Mouse (Mus musculus): ENCODE results near the gene Hs1bp3. TPM values are rescaled to one million over a fixed set of nuclear protein-coding genes. Genes with fewer than 3 reads are reported as not detected.
A peak's percentile ranks its signal among the peaks of the same experiment; 100 is the strongest.

Hs1bp3 gene
- polyA plus RNA-seq, 1 experiment from 2014 or later = 18.9 TPM

DNA sequence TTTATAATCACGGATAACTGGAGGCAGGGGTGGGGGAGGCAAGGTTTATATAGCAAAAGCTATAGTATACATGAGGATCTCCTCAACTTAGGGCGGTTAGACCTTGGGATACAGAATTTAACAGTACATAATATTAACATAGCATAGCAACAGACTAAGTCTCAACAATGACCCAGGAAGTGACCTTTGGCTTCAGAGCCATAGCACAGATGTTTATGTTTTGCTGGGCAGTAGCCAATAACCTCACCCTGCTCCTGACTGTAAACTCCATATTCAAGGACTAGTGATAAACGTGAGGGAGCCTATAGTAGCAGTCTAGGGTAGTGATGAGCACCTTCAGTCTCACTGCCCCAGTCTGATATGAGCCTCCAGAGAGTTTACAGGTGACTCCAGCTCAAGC lies 53.5 kb downstream of the Hs1bp3 start:
- H3K27ac ChIP-seq (replicated peaks) = no peak overlapping the region
- no peaks in the 10 kb centered on the region for H3K36me3 ChIP-seq
- no peak for ATAC-seq (ENCODE audit: insufficient number of reproducible peaks, low FRiP score, low TSS enrichment, low read depth)
- H3K9me3 ChIP-seq (replicated peaks) = no peaks in the 10 kb centered on the region
- no peak overlapping the region for H3K9ac ChIP-seq
- H3K4me3 ChIP-seq (replicated peaks) = no peak overlapping the region
- no peak overlapping the region for H3K4me2 ChIP-seq (replicated peaks)
- 61% methylated on average over 3 of the region's 3 CpGs for WGBS
- peaks cover 5% of the 10 kb centered on the region; the same call in 1 of the 2 replicates for H3K4me1 ChIP-seq
- H3K27me3 ChIP-seq = no peaks in the 10 kb centered on the region

DNA sequence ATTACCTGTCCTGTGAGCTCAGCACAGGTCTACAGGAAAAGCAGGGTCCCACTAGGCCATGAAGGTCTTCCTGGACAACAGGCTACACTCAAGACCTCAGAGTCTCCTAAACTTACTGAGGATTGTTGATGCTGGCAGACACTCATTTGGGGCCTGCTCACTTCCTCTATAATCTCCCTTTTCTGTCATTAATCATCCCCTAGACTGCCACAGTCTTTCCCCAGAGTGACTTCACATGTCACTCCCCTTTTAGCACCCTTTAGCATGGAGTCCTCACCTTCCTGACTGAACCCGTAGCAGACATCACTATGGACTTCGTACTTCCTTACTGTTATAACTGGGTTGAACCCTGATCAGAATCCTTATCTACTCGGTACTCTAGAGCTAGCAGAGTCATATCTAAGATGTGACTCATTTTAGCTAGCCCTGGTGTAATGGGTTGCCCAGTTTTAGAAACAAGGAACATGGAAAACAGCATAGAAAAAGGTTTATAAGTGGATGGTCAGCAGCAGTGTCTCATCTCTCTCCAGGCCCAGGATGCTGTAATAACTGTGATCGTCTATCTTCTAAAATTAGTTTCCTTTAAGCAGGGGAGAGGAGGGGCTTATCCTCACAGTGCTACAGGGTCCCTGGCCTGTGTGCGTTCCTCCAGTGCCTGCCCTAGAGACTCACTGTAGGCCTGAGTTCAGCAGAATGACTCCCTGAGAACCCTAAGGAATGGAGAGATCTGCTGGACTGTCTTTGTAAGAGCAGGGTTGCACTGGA lies 58.7 kb downstream of the Hs1bp3 start:
- Histone ChIP-seq H3K27me3 (no peaks in the 10 kb centered on the region), H3K36me3 (no peaks in the 10 kb centered on the region), H3K4me3 (replicated peaks) (no peak overlapping the region), H3K9ac (no peak overlapping the region), H3K4me1 (no peaks in the 10 kb centered on the region), H3K27ac (replicated peaks) (no peak overlapping the region), H3K4me2 (replicated peaks) (no peak overlapping the region), H3K9me3 (replicated peaks) (no peaks in the 10 kb centered on the region)
- no peak for ATAC-seq (ENCODE audit: insufficient number of reproducible peaks, low FRiP score, low TSS enrichment, low read depth)
- WGBS = 73% methylated on average over 5 of the region's 5 CpGs

DNA sequence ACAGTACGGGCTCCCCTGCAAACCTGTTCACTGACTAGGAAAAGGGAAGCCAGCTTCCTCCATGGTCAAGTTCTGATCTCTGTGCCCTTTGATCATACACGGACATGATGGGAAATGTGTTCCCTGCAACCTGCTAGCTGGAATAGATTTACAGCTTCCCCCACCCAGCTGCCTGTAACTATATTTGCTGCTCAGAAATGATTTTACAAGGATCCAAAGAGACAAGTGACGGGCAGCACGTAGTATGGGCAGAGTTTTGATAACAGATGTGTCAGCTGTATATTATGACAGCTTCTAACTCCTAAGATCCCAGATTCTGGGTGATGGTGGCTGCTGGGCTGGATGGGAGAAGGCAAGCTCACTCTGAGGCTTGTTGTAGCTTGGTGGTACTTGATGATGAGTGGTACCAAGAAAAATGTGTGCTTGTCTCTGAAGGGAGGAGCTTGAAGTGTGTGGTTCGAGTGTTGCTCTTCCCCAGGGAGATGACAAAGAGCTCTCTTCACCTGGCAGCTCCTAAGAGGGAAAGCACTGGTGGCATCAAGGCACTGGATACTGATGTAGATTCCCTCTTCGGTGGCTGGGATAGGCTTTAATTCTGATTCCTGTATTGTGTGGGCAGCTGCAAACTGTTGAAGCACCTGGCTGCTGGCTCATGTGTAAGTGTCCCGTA lies 59.4 kb downstream of the Hs1bp3 start:
- Histone ChIP-seq H3K27me3 (no peaks in the 10 kb centered on the region), H3K4me3 (replicated peaks) (no peak overlapping the region), H3K9me3 (replicated peaks) (no peaks in the 10 kb centered on the region), H3K27ac (replicated peaks) (no peak overlapping the region), H3K36me3 (no peaks in the 10 kb centered on the region), H3K4me2 (replicated peaks) (no peak overlapping the region), H3K4me1 (peaks cover 4% of the 10 kb centered on the region), H3K9ac (no peak overlapping the region)
- WGBS = 70% methylated on average over 7 of the region's 7 CpGs
- no peak for ATAC-seq (ENCODE audit: insufficient number of reproducible peaks, low FRiP score, low TSS enrichment, low read depth)

DNA sequence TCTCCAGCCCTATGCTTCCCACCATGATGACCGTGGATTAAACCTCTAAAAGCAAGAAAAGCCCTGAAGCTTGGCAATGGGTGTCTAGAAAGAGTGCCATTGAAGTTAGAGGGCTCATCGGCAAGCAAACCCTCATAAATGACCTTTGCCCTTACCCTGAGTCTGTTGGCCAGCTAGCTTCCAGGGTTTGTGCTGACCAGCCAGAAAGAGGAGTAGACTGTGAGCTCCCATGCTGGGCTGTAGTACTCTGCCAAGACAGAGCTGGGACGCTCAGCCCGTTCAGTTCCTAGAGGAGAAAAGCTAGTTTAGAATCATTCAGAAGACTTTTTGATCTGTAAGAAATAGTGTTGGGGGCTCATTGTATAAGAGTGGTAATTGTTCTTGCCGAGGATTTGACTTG lies 60.5 kb downstream of the Hs1bp3 start:
- no peak for ATAC-seq (ENCODE audit: insufficient number of reproducible peaks, low FRiP score, low TSS enrichment, low read depth)
- Histone ChIP-seq H3K9ac (no peak overlapping the region), H3K36me3 (no peaks in the 10 kb centered on the region), H3K27ac (replicated peaks) (no peak overlapping the region), H3K4me3 (replicated peaks) (no peak overlapping the region), H3K4me1 (peaks cover 13% of the 10 kb centered on the region), H3K4me2 (replicated peaks) (no peak overlapping the region), H3K27me3 (no peaks in the 10 kb centered on the region), H3K9me3 (replicated peaks) (no peaks in the 10 kb centered on the region)
- 80% methylated on average over 5 of the region's 5 CpGs for WGBS

DNA sequence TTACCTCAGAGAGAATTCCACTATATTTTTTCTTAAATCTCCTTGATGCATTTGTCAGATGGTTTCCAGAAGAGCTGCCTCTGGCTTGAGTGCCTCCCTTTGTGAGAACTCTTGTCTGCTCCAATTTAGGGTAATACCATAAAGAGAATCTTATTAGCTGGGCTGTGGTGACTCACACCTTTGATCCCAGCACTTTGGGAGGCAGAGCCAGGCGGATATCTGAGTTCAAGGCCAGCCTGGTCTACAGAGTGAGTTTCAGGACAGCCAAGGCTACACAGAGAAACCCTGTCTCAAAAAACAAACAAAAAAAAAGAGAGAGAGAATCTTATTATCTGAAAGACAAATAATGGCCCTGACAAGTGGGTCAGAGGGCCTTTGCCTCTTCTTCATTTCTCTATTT lies 63.9 kb downstream of the Hs1bp3 start:
- ATAC-seq (ENCODE audit: insufficient number of reproducible peaks, low FRiP score, low TSS enrichment, low read depth) = no peak
- Histone ChIP-seq H3K27me3 (no peaks in the 10 kb centered on the region), H3K9me3 (replicated peaks) (no peaks in the 10 kb centered on the region), H3K27ac (replicated peaks) (no peak overlapping the region), H3K36me3 (no peaks in the 10 kb centered on the region), H3K4me1 (peaks cover 21% of the 10 kb centered on the region), H3K4me2 (replicated peaks) (no peak overlapping the region), H3K9ac (no peak overlapping the region), H3K4me3 (replicated peaks) (no peak overlapping the region)
- 52% methylated on average over 1 of the region's 1 CpGs for WGBS

DNA sequence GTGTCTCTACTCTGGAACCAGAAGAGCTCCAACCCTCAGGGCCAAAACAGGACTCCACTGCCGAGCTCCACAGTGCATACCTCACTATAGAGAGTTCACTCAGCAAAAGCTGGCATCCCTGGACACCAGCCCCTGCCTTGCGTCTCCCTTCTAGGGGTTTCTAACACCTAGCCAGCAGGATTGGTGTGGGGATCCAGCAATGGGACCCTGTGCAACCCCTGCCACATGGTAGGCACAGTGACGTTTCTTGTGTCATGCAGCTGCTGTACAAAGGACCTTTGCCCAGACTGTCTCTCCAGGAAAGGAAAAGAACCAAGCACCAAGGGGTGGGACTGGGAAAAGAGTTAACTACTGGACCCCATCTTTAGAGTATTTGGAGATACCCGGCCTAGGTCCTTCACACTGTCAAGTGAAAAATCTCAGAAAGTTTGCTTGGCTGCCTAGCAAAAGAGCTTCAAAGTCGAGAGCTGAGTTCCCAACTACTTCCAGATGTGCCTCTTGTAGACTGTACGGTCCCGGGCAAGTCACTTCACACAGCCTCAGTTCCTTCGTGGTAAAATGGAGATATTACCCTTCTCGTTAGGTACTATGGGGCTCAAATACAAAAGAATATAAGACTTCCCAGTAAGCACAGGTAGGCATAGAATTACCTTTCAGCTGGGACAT lies 64.9 kb downstream of the Hs1bp3 start:
- ATAC-seq (ENCODE audit: insufficient number of reproducible peaks, low FRiP score, low TSS enrichment, low read depth) = no peak
- Histone ChIP-seq H3K9ac (no peak overlapping the region), H3K4me3 (replicated peaks) (no peak overlapping the region), H3K27me3 (no peaks in the 10 kb centered on the region), H3K36me3 (no peaks in the 10 kb centered on the region), H3K9me3 (replicated peaks) (no peaks in the 10 kb centered on the region), H3K4me2 (replicated peaks) (no peak overlapping the region), H3K27ac (replicated peaks) (peak overlapping the region; percentile 65), H3K4me1 (peaks cover 21% of the 10 kb centered on the region)
- WGBS = 33% methylated on average over 9 of the region's 9 CpGs

DNA sequence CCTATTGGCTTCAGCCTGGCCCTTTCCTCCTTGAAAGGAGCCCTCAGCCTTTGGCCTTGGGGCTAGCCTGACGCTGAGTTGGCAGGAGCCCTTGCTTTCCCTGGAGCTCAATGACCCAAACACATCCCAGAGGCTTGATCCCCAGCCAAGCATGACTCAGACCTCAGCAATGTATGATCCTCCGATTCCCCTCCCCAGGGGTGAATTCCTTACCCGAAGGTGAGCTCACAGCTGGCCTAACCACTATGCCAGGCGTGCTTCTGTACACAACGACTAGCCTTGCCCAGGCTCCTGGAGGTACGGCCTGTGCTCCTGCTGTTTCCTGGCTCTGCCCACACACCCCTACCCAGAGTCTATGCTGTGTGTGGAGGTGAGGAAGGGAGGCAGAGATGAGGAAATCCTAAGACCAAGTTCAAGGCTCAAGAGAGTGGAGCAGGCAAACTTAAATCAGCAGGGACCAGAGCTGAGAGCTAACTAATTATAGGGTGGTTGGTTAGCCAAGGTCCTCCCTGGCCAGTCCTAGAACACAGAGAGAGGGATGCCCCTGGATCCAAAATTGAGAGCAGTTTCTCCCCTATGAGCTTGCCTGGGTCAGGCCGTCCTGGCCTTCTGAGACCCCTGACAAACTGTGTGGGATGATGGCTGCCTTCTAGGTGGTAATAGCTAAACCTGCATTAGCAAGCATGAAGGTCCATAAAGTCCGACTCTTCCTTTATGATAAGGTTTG lies 66.7 kb downstream of the Hs1bp3 start:
- no peaks in the 10 kb centered on the region for H3K36me3 ChIP-seq
- H3K27ac ChIP-seq (replicated peaks) = no peak overlapping the region
- H3K9ac ChIP-seq = no peak overlapping the region
- 44% methylated on average over 8 of the region's 8 CpGs for WGBS
- H3K9me3 ChIP-seq (replicated peaks) = no peaks in the 10 kb centered on the region
- 0 out of 2 replicates have a peak, but pooled peaks have one; percentile 34 for ATAC-seq (ENCODE audit: insufficient number of reproducible peaks, low FRiP score, low TSS enrichment, low read depth)
- no peak overlapping the region for H3K4me2 ChIP-seq (replicated peaks)
- no peak overlapping the region for H3K4me3 ChIP-seq (replicated peaks)
- H3K27me3 ChIP-seq = no peaks in the 10 kb centered on the region
- peaks cover 21% of the 10 kb centered on the region for H3K4me1 ChIP-seq

DNA sequence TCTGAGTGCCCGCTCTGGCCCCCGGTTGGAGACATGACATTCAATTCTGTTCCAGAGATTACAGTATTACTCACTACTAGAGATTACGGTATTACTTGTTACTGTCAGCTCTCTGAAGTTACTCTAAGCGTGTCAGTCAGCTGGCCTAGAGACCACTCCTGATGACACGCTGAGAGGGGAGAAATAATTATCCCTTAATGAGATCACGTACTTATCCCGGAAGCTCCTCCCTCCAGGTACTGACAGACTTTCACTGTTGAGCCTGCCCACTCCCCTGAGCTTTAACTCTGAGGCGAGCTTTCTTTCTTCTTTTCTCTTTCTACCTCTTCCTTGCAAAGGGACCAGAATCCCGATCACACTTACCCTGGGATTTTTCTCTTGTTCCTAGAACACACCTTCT lies 67.7 kb downstream of the Hs1bp3 start:
- Histone ChIP-seq H3K9me3 (replicated peaks) (no peaks in the 10 kb centered on the region), H3K4me3 (replicated peaks) (no peak overlapping the region), H3K4me1 (peaks cover 21% of the 10 kb centered on the region), H3K4me2 (replicated peaks) (no peak overlapping the region), H3K27me3 (no peaks in the 10 kb centered on the region), H3K36me3 (no peaks in the 10 kb centered on the region), H3K27ac (replicated peaks) (no peak overlapping the region), H3K9ac (no peak overlapping the region)
- ATAC-seq (ENCODE audit: insufficient number of reproducible peaks, low FRiP score, low TSS enrichment, low read depth) = no peak
- WGBS = 49% methylated on average over 9 of the region's 9 CpGs

DNA sequence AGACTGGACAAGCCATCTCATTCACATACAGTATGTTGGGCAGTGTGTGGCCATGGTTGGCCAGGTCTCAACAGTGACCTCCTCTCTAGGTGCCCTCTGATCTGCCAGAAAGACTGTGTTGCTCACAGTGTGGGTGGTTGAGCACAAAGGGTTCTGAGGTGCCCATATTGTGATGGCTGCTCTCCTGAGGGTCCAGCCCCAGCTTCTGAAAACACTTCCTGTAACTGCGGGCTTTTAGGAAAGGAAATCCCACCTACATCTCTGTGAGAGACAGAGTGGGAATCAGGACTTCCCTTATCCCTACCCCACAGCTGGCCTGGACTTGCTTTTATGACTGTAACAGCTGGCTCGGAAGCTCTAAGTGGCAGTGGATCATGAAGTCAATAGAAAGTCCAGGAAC lies 68.7 kb downstream of the Hs1bp3 start:
- H3K4me2 ChIP-seq (replicated peaks) = no peak overlapping the region
- H3K27me3 ChIP-seq = no peaks in the 10 kb centered on the region
- ATAC-seq (ENCODE audit: insufficient number of reproducible peaks, low FRiP score, low TSS enrichment, low read depth) = no peak
- no peak overlapping the region for H3K4me3 ChIP-seq (replicated peaks)
- no peak overlapping the region for H3K9ac ChIP-seq
- peaks cover 28% of the 10 kb centered on the region for H3K4me1 ChIP-seq
- whole genome bisulfite sequencing = 73% methylated on average over 2 of the region's 2 CpGs
- no peak overlapping the region for H3K27ac ChIP-seq (replicated peaks)
- H3K36me3 ChIP-seq = no peaks in the 10 kb centered on the region
- no peaks in the 10 kb centered on the region for H3K9me3 ChIP-seq (replicated peaks)

DNA sequence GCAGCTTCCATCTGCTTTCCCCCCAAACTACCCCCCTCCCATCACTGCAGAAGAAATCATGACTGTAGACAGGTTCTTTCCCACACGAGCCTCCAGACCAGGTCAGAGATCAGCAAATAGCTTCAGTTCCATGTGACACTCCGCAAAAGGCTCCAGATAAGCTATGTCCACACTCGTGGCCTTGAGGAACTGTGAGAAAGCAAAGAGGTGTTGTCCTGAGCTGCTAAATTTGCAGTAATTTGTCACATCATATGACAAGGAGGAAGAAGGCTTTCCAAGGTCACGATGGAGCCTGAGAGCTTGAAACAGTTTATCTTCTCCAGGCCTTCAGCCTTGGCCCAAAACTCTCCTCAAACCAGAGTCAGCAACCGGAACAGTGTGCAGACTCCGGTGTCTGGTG lies 70.6 kb downstream of the Hs1bp3 start:
- no peaks in the 10 kb centered on the region for H3K9me3 ChIP-seq (replicated peaks)
- no peak overlapping the region for H3K4me3 ChIP-seq (replicated peaks)
- no peak for ATAC-seq (ENCODE audit: insufficient number of reproducible peaks, low FRiP score, low TSS enrichment, low read depth)
- no peaks in the 10 kb centered on the region for H3K36me3 ChIP-seq
- H3K4me1 ChIP-seq = peaks cover 15% of the 10 kb centered on the region
- H3K4me2 ChIP-seq (replicated peaks) = no peak overlapping the region
- no peaks in the 10 kb centered on the region for H3K27me3 ChIP-seq
- no peak overlapping the region for H3K27ac ChIP-seq (replicated peaks)
- no peak overlapping the region for H3K9ac ChIP-seq
- 82% methylated on average over 6 of the region's 6 CpGs for WGBS

DNA sequence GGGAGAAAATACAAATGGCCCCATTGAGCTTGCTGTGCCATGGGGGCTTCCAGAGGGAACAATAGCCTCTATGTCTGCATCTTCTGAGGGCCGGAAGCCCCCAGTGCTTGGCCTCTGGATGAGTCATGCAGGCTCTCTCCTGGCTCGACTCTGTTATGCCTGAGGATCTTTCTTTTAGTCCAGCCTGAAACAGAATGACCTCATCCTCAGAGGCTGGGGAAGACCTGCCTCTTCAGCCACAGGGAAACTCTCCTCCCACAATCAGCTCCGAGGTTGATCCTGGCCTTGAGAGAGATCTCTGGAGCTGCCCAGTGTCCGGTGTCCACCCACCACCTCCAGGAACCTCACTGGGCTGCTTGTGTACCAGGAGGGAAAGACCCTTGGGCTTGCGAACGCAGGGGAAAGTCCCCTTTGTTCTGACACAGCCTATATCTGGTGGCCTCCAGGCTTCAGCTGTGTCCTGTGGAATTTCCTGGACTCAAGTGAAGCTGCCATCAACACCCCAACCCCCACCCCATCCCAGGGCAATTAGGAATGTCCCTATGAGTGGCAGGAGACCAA lies 73.3 kb downstream of the Hs1bp3 start:
- H3K4me2 ChIP-seq (replicated peaks) = no peak overlapping the region
- no peak overlapping the region for H3K9ac ChIP-seq
- H3K4me3 ChIP-seq (replicated peaks) = no peak overlapping the region
- ATAC-seq (ENCODE audit: insufficient number of reproducible peaks, low FRiP score, low TSS enrichment, low read depth) = peak; percentile 68; the same call in 1 of the 2 replicates
- H3K36me3 ChIP-seq = no peaks in the 10 kb centered on the region
- H3K9me3 ChIP-seq (replicated peaks) = no peaks in the 10 kb centered on the region
- peaks cover 7% of the 10 kb centered on the region; the same call in 1 of the 2 replicates for H3K4me1 ChIP-seq
- WGBS = 42% methylated on average over 6 of the region's 6 CpGs
- no peaks in the 10 kb centered on the region for H3K27me3 ChIP-seq
- H3K27ac ChIP-seq (replicated peaks) = peak overlapping the region; percentile 63; the same call in 1 of the 2 replicates

Measured in embryonic facial prominence, embryonic 15.5 days (tissue).